Mouse (Mus musculus) kidney, adult 2 months (tissue): ENCODE measurements around the gene Cers3.

Experiments used
- CTCF ChIP-seq: fragments of 200-500 bp; conservative IDR thresholded peaks from 2 replicates; pipeline ENCODE4 v1.5.1; 2011; ENCODE audit warnings: low read depth, mild to moderate bottlenecking, control low read depth, low read length, moderate library complexity, mixed read lengths; ENCODE audit not compliant: insufficient read depth, insufficient read length
- POLR2A ChIP-seq: fragments of 200-500 bp; IDR thresholded peaks from one replicate; pipeline ENCODE4 v1.6.1; 2011; ENCODE audit warnings: low read depth, low read length, control low read depth

- no peak for TF ChIP-seq CTCF
- TF ChIP-seq POLR2A: no peak
These were observed 14.1 kb upstream of the Cers3 start for GRCm38 (mm10) chr7:66729232-66729631.
